Mouse (Mus musculus) neutrophil, adult 5-6 weeks (primary cell): ENCODE data around the gene Galnt6. TPM values are rescaled to one million over a fixed set of nuclear protein-coding genes. Genes with fewer than 3 reads are reported as not detected.

Source experiments
- total RNA-seq: library from RNA; stranded (forward); fragments of 200-1000 nt; gene quantifications from 2 replicates; pipeline ENCODE4 v1.2.3, GENCODE M21; 2017

Galnt6 gene
- total RNA-seq, 1 experiment from 2014 or later = 33.1 TPM

Other genes starting within 250 kb of the Galnt6 start
- gene Csrnp2, start 233.9 kb downstream of the Galnt6 start, total RNA-seq = 2.9 and 3.1 TPM in 2 replicates
- 6.5 and 12.8 TPM in 2 replicates for gene Tfcp2, start 177.4 kb downstream of the Galnt6 start, total RNA-seq
- gene Pou6f1, start 129.4 kb downstream of the Galnt6 start, total RNA-seq = 16.7 and 27.8 TPM in 2 replicates
- gene Dazap2, start 114.0 kb downstream of the Galnt6 start, total RNA-seq = 376 and 417 TPM in 2 replicates
- gene Smagp, start 92.4 kb downstream of the Galnt6 start, total RNA-seq = 6.1 and 9.2 TPM in 2 replicates
- gene Bin2, start 59.8 kb downstream of the Galnt6 start, total RNA-seq = 473 and 506 TPM in 2 replicates
- gene Cela1, start 41.5 kb downstream of the Galnt6 start, total RNA-seq = 2.8 TPM in 1 of 2 replicates, not detected in the other
- 2.7 and 5.6 TPM in 2 replicates for gene Slc4a8, start 32.4 kb upstream of the Galnt6 start, total RNA-seq
- 1.4 and 7.1 TPM in 2 replicates for gene Scn8a, start 140.5 kb upstream of the Galnt6 start, total RNA-seq